Mouse (Mus musculus) kidney, postnatal 0 days (tissue): ENCODE measurements around the gene Cdk1. TPM values are rescaled to one million over a fixed set of nuclear protein-coding genes. Genes with fewer than 3 reads are reported as not detected.

ENCODE experiments used
- ATAC-seq: fragments of 200-750 bp; cut with Nextera tagmentation; replicated peaks from 2 replicates; pipeline ENCODE4 v1.8.0; 2017; ENCODE audit warnings: low read depth, moderate number of reproducible peaks, moderate TSS enrichment, moderate library complexity; ENCODE audit not compliant: low FRiP score
- DNase-seq: peaks from one replicate; pipeline ENCODE4 v3.0.0-alpha.2; 2016; ENCODE audit warnings: low spot score
- H3K27ac ChIP-seq: fragments of 300-500 bp; sonication (generic); 2 replicates; pipeline ENCODE4 v1.5.1; 2014; ENCODE audit warnings: mild to moderate bottlenecking
- H3K27me3 ChIP-seq: fragments of 300-500 bp; sonication (generic); 2 replicates; pipeline ENCODE4 v1.6.1; 2014; ENCODE audit warnings: low read length, mixed read lengths; ENCODE audit not compliant: insufficient read depth
- H3K36me3 ChIP-seq: fragments of 300-500 bp; sonication (generic); 2 replicates; pipeline ENCODE4 v1.6.1; 2014; ENCODE audit warnings: low read length, mixed read lengths; ENCODE audit not compliant: insufficient read depth
- H3K4me1 ChIP-seq: fragments of 300-500 bp; sonication (generic); replicated peaks from 2 replicates; pipeline ENCODE4 v1.6.1; 2014; ENCODE audit warnings: antibody characterized with exemption, low read length, mixed read lengths; ENCODE audit not compliant: insufficient read depth
- H3K4me2 ChIP-seq: fragments of 300-500 bp; sonication (generic); 2 replicates; pipeline ENCODE4 v1.6.1; 2014; ENCODE audit warnings: mild to moderate bottlenecking, low read length, moderate library complexity, mixed read lengths
- H3K4me3 ChIP-seq: fragments of 300-500 bp; sonication (generic); replicated peaks from 2 replicates; pipeline ENCODE4 v1.5.1; 2014; ENCODE audit warnings: low read depth, low read length
- H3K9ac ChIP-seq: fragments of 300-500 bp; sonication (generic); 2 replicates; pipeline ENCODE4 v1.6.1; 2014; ENCODE audit warnings: low read depth, low read length
- H3K9me3 ChIP-seq: fragments of 300-500 bp; sonication (generic); replicated peaks from 2 replicates; pipeline ENCODE4 v1.6.1; 2016; ENCODE audit warnings: low read length, inconsistent platforms, mixed read lengths
- CTCF ChIP-seq: IDR thresholded peaks from 2 replicates; pipeline ENCODE4 v1.5.1; 2016; ENCODE audit warnings: antibody characterized with exemption, low read depth, mild to moderate bottlenecking, moderate library complexity
- WGBS: fragments of 180-500 bp; shearing (Covaris S2); extraction: QIAGEN DNeasy Blood & Tissue Kit; methylation state at CpG from one replicate; pipeline ENCODE4 v1.1.7; 2014; 5-methylcytosine and 5-hydroxymethylcytosine counted together
- polyA plus RNA-seq: library from polyadenylated mRNA; unstranded; fragments of >200 nt; fragmentation: Nextera tagmentation; extraction: Ambion mirVana; gene quantifications from 2 replicates; pipeline ENCODE4 v1.2.1, GENCODE M21; 2015

The Cdk1 gene
- polyA plus RNA-seq, 1 experiment from 2014 or later, result 230 TPM

- DNase-seq (no peak), ATAC-seq (no peak)
- Histone ChIP-seq H3K4me3 (no peak overlapping the region), H3K9me3 (no peaks in the 10 kb centered on the region), H3K4me2 (no peak overlapping the region), H3K4me1 (no peaks in the 10 kb centered on the region), H3K36me3 (no peaks in the 10 kb centered on the region), H3K9ac (no peak overlapping the region), H3K27me3 (no peaks in the 10 kb centered on the region), H3K27ac (no peak overlapping the region)
- WGBS, result 77% methylated on average over 8 of the region's 8 CpGs
- TF ChIP-seq CTCF, result no peak
Observed at GRCm38 (mm10) chr10:69386767-69387166, 34.0 kb upstream of the Cdk1 start.

GRCm38 (mm10) chr10:69385136-69385535 lies 32.4 kb upstream of the Cdk1 start:
- ATAC-seq, result no peak
- Histone ChIP-seq H3K27me3 (no peaks in the 10 kb centered on the region), H3K4me2 (no peak overlapping the region), H3K36me3 (no peaks in the 10 kb centered on the region), H3K4me3 (no peak overlapping the region), H3K9me3 (no peaks in the 10 kb centered on the region), H3K27ac (no peak overlapping the region), H3K9ac (no peak overlapping the region), H3K4me1 (no peaks in the 10 kb centered on the region)
- 90% methylated on average over 8 of the region's 8 CpGs for WGBS
- TF ChIP-seq CTCF, result no peak
- no peak for DNase-seq

GRCm38 (mm10) chr10:69384640-69385039 lies 31.9 kb upstream of the Cdk1 start:
- Histone ChIP-seq H3K9me3 (no peaks in the 10 kb centered on the region), H3K9ac (no peak overlapping the region), H3K4me2 (no peak overlapping the region), H3K27ac (no peak overlapping the region), H3K27me3 (no peaks in the 10 kb centered on the region), H3K36me3 (no peaks in the 10 kb centered on the region), H3K4me3 (no peak overlapping the region), H3K4me1 (no peaks in the 10 kb centered on the region)
- WGBS, result 69% methylated on average over 11 of the region's 11 CpGs
- ATAC-seq (no peak), DNase-seq (no peak)
- no peak for TF ChIP-seq CTCF

- Histone ChIP-seq H3K4me2 (no peak overlapping the region), H3K27ac (no peak overlapping the region), H3K4me1 (no peaks in the 10 kb centered on the region), H3K27me3 (no peaks in the 10 kb centered on the region), H3K9ac (no peak overlapping the region), H3K4me3 (no peak overlapping the region), H3K9me3 (no peaks in the 10 kb centered on the region), H3K36me3 (no peaks in the 10 kb centered on the region)
- no peak for DNase-seq
- ATAC-seq, result no peak
- WGBS, result 78% methylated on average over 1 of the region's 1 CpGs
- no peak for TF ChIP-seq CTCF
Observed at GRCm38 (mm10) chr10:69383186-69383585, 30.4 kb upstream of the Cdk1 start.

GRCm38 (mm10) chr10:69375154-69375553 lies 22.4 kb upstream of the Cdk1 start:
- no peak for ATAC-seq
- Histone ChIP-seq H3K27me3 (no peaks in the 10 kb centered on the region), H3K9ac (no peak overlapping the region), H3K4me3 (no peak overlapping the region), H3K4me2 (no peak overlapping the region), H3K36me3 (no peaks in the 10 kb centered on the region), H3K9me3 (no peaks in the 10 kb centered on the region), H3K27ac (no peak overlapping the region), H3K4me1 (no peaks in the 10 kb centered on the region)
- no peak for DNase-seq
- peak; percentile 28; the same call in 1 of the 2 replicates for TF ChIP-seq CTCF
- 66% methylated on average over 7 of the region's 7 CpGs for WGBS

- no peak overlapping the region for H3K27ac ChIP-seq
- H3K4me1 ChIP-seq, result no peaks in the 10 kb centered on the region
- H3K36me3 ChIP-seq, result no peaks in the 10 kb centered on the region
- H3K27me3 ChIP-seq, result no peaks in the 10 kb centered on the region
- no peak for TF ChIP-seq CTCF
- ATAC-seq (no peak), DNase-seq (no peak)
- no peak overlapping the region for H3K9ac ChIP-seq
- H3K4me2 ChIP-seq, result no peak overlapping the region
- WGBS, result 70% methylated on average over 10 of the region's 10 CpGs
- H3K9me3 ChIP-seq, result no peaks in the 10 kb centered on the region
- no peak overlapping the region for H3K4me3 ChIP-seq
Observed at GRCm38 (mm10) chr10:69373796-69374550, 21.2 kb upstream of the Cdk1 start.

- WGBS, result 54% methylated on average over 14 of the region's 14 CpGs
Observed at GRCm38 (mm10) chr10:69372061-69372460, 19.3 kb upstream of the Cdk1 start.

More at GRCm38 (mm10) chr10:69372061-69372460, 19.3 kb upstream of the Cdk1 start:
- Histone ChIP-seq H3K4me2 (no peak overlapping the region), H3K4me1 (no peaks in the 10 kb centered on the region), H3K27ac (no peak overlapping the region), H3K4me3 (no peak overlapping the region), H3K9ac (no peak overlapping the region), H3K36me3 (no peaks in the 10 kb centered on the region), H3K27me3 (no peaks in the 10 kb centered on the region), H3K9me3 (no peaks in the 10 kb centered on the region)
- ATAC-seq (no peak), DNase-seq (no peak)
- no peak for TF ChIP-seq CTCF
